Mouse (Mus musculus) kidney, adult 2 months (tissue): ENCODE measurements at regions not wholly inside any gene's neighbourhood (a gene's known extent, or its start where the extent isn't known, plus 50 kb on each side); places are given as distances from the start of the nearest gene placed in this dataset.

Source experiments
- CTCF ChIP-seq: fragments of 200-500 bp; conservative IDR thresholded peaks from 2 replicates; pipeline ENCODE4 v1.5.1; 2011; ENCODE audit warnings: low read depth, mild to moderate bottlenecking, control low read depth, low read length, moderate library complexity, mixed read lengths; ENCODE audit not compliant: insufficient read depth, insufficient read length
- POLR2A ChIP-seq: fragments of 200-500 bp; IDR thresholded peaks from one replicate; pipeline ENCODE4 v1.6.1; 2011; ENCODE audit warnings: low read depth, low read length, control low read depth

GRCm38 (mm10) chr15:86683081-86683480 lies 468.8 kb downstream of the Tbc1d22a start:
- TF ChIP-seq CTCF (no peak), POLR2A (no peak)
